Comparison of ENCODE assay signal across 8 mouse cellular contexts in the genomic region with DNA sequence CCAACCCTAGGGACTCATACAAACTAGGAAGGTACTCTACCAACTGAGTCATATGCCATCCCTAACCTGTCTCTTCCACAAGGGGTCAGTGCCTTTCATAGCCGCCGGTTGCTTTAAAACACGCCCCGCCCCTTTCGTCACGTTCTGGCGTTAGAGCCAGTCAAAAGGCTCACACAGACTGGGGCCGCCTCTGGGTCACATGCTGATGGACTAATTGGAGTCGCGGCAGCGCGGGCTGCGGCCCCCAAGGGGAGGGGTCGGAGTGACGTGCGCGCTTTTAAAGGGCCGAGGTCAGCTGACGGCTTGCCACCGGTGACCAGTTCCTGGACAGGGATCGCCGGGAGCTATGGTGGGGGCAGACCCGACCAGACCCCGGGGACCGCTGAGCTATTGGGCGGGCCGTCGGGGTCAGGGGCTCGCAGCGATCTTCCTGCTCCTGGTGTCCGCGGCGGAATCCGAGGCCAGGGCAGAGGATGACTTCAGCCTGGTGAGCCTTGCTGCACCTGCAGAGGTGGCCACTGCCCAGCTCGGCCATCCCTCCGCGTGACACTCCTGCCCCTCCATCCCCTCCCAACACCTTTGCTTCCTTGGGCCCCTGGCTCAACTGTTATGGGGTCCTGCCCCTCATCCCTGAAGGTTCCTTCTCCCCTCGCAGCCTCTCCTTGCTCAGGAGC. TPM values are rescaled to one million over a fixed set of nuclear protein-coding genes. Genes with fewer than 3 reads are reported as not detected.
DNase-seq lines count a peak whose midpoint lies in the region; ATAC-seq and TF ChIP-seq lines count a peak whose summit lies in the region.

A gene (plus strand): TSS at position 193 of the 674 bp plus-strand sequence.

- 1% methylated on average over 38 of the region's 38 CpGs for WGBS in heart, embryonic 11.5 days (ENCODE audit: insufficient replicate concordance)
- under 1% methylated on average over 38 of the region's 38 CpGs for WGBS in kidney, embryonic 16.5 days
- WGBS in liver, adult 2 months: under 1% methylated on average over 38 of the region's 38 CpGs

- no peaks in the 10 kb centered on the region for H3K79me2 ChIP-seq in C2C12 (ENCODE audit: control insufficient read depth, insufficient read depth)
- peaks cover 7% of the 10 kb centered on the region; the same call in 1 of the 2 replicates for H3K79me2 ChIP-seq in liver, adult 2 months (ENCODE audit: control insufficient read depth, insufficient read depth, low read length)
- no peaks in the 10 kb centered on the region for H3K79me2 ChIP-seq in myocyte (ENCODE audit: control insufficient read depth, insufficient read depth)

- H3K27ac ChIP-seq in heart, embryonic 11.5 days (ENCODE audit: low read depth, low read length): no peak within 1 kb of the TSS
- peak within 1 kb of the TSS; percentile 57 for H3K27ac ChIP-seq in kidney, embryonic 16.5 days (ENCODE audit: low read length)
- peak within 1 kb of the TSS; percentile 53 for H3K27ac ChIP-seq in liver, adult 2 months (replicated peaks; ENCODE audit: insufficient read depth, low read depth, low read length)

- H3K4me3 ChIP-seq in C2C12 (ENCODE audit: insufficient read depth, poor library complexity, severe bottlenecking): peak within 1 kb of the TSS; percentile 55
- peak within 1 kb of the TSS; percentile 68 for H3K4me3 ChIP-seq in erythroblast, embryonic 14.5 days (replicated peaks)
- H3K4me3 ChIP-seq in heart, embryonic 11.5 days (ENCODE audit: low read depth, low read length): peak within 1 kb of the TSS; percentile 68
- H3K4me3 ChIP-seq in kidney, embryonic 16.5 days (ENCODE audit: low read length): peak within 1 kb of the TSS; percentile 76
- H3K4me3 ChIP-seq in liver, adult 2 months (ENCODE audit: insufficient read depth, low read depth, low read length): peak within 1 kb of the TSS; percentile 78
- peak within 1 kb of the TSS; percentile 59 for H3K4me3 ChIP-seq in myocyte

- H3K9me3 ChIP-seq in erythroblast, embryonic 14.5 days (ENCODE audit: control insufficient read depth, low read length): no peaks in the 10 kb centered on the region
- H3K9me3 ChIP-seq in heart, embryonic 11.5 days (replicated peaks; ENCODE audit: control insufficient read depth, low read length): no peaks in the 10 kb centered on the region
- H3K9me3 ChIP-seq in kidney, embryonic 16.5 days (ENCODE audit: low read length): no peaks in the 10 kb centered on the region

- H3ac ChIP-seq in C2C12 (ENCODE audit: control insufficient read depth, insufficient read length, low read depth) (peak within 1 kb of the TSS; percentile 64), myocyte (ENCODE audit: control insufficient read depth, insufficient read length) (peak within 1 kb of the TSS; percentile 44)

- DNase-seq in brain, embryonic 14.5 days (ENCODE audit: low read depth): peak; percentile 99
- peak; percentile 90 for DNase-seq in liver, adult 2 months (ENCODE audit: extremely low read depth, low read depth, low spot score)
- peak; percentile 98 for DNase-seq in splenic B cell, adult 2 months (ENCODE audit: low read depth, low spot score)

- TF ChIP-seq CTCF in C2C12 (IDR thresholded peaks at IDR 0.05; ENCODE audit: control insufficient read depth, insufficient read depth, insufficient read length): peak; percentile 25
- peak; percentile 70 for TF ChIP-seq CTCF in brain, embryonic 14.5 days (IDR thresholded peaks at IDR 0.05; ENCODE audit: borderline replicate concordance, extremely low read depth, insufficient read depth, insufficient read length)
- TF ChIP-seq CTCF in liver, adult 2 months (IDR thresholded peaks at IDR 0.05; ENCODE audit: low read depth, low read length): peak; percentile 73

- H3K36me3 ChIP-seq in C2C12 (ENCODE audit: control insufficient read depth, insufficient read depth): no peaks in the 10 kb centered on the region
- peaks cover 5% of the 10 kb centered on the region for H3K36me3 ChIP-seq in erythroblast, embryonic 14.5 days (ENCODE audit: control insufficient read depth)
- H3K36me3 ChIP-seq in heart, embryonic 11.5 days (ENCODE audit: control insufficient read depth, insufficient read depth, low read length): 0 out of 2 replicates have a peak, but pooled peaks cover 4% of the 10 kb centered on the region
- no peaks in the 10 kb centered on the region for H3K36me3 ChIP-seq in kidney, embryonic 16.5 days (ENCODE audit: insufficient read depth, low read length)
- H3K36me3 ChIP-seq in liver, adult 2 months (ENCODE audit: control insufficient read depth, insufficient read depth, low read length): no peaks in the 10 kb centered on the region; the same call in 1 of the 2 replicates
- peaks cover 4% of the 10 kb centered on the region for H3K36me3 ChIP-seq in myocyte (ENCODE audit: control insufficient read depth, insufficient read depth)
- peaks cover 13% of the 10 kb centered on the region for H3K36me3 ChIP-seq in splenic B cell, adult 2 months (ENCODE audit: control insufficient read depth, insufficient read depth, low read length, poor library complexity, severe bottlenecking)

- peak; percentile 92 for ATAC-seq in heart, embryonic 11.5 days (replicated peaks; ENCODE audit: insufficient number of reproducible peaks, low FRiP score, low TSS enrichment)
- ATAC-seq in kidney, embryonic 16.5 days (ENCODE audit: low FRiP score, low TSS enrichment): peak; percentile 98

- peaks cover 18% of the 10 kb centered on the region for H3K4me1 ChIP-seq in erythroblast, embryonic 14.5 days (ENCODE audit: control insufficient read depth)
- H3K4me1 ChIP-seq in heart, embryonic 11.5 days (ENCODE audit: control insufficient read depth, insufficient read depth, low read length): peaks cover 7% of the 10 kb centered on the region; the same call in 1 of the 2 replicates
- H3K4me1 ChIP-seq in kidney, embryonic 16.5 days (ENCODE audit: insufficient read depth, low read length): peaks cover 14% of the 10 kb centered on the region
- peaks cover 16% of the 10 kb centered on the region for H3K4me1 ChIP-seq in liver, adult 2 months (ENCODE audit: control insufficient read depth, insufficient read depth, low read length)

- H3K9ac ChIP-seq in heart, embryonic 11.5 days (ENCODE audit: low read depth, low read length): peak within 1 kb of the TSS; percentile 80
- peak within 1 kb of the TSS; percentile 83 for H3K9ac ChIP-seq in kidney, embryonic 16.5 days (replicated peaks; ENCODE audit: low read length)
- H3K9ac ChIP-seq in liver, adult 2 months (ENCODE audit: low read depth, low read length): peak within 1 kb of the TSS; percentile 83

- peak; percentile 27; the same call in 1 of the 2 replicates for TF ChIP-seq POLR2A in brain, embryonic 14.5 days (IDR thresholded peaks at IDR 0.05; ENCODE audit: borderline replicate concordance, extremely low read depth, insufficient read depth, insufficient read length, poor library complexity, severe bottlenecking)
- TF ChIP-seq POLR2A in liver, adult 2 months (IDR thresholded peaks at IDR 0.05; ENCODE audit: extremely low read depth, insufficient read depth, low read length): peak; percentile 93
- TF ChIP-seq POLR2A in myocyte (IDR thresholded peaks at IDR 0.05; ENCODE audit: insufficient read length, low read depth): peak; percentile 89

- no peaks in the 10 kb centered on the region for H3K79me3 ChIP-seq in C2C12 (ENCODE audit: low read depth)

- H3K27me3 ChIP-seq in C2C12 (ENCODE audit: control insufficient read depth, insufficient read depth, insufficient read length) (no peaks in the 10 kb centered on the region), myocyte (ENCODE audit: control insufficient read depth, insufficient read depth, insufficient read length) (no peaks in the 10 kb centered on the region)
- H3K27me3 ChIP-seq in erythroblast, embryonic 14.5 days (ENCODE audit: control insufficient read depth): no peaks in the 10 kb centered on the region
- no peaks in the 10 kb centered on the region for H3K27me3 ChIP-seq in heart, embryonic 11.5 days (ENCODE audit: control insufficient read depth, insufficient read depth, low read length)
- H3K27me3 ChIP-seq in kidney, embryonic 16.5 days (ENCODE audit: insufficient read depth, low read length): no peaks in the 10 kb centered on the region
- no peaks in the 10 kb centered on the region for H3K27me3 ChIP-seq in liver, adult 2 months (ENCODE audit: control insufficient read depth, insufficient read depth, low read length)
- no peaks in the 10 kb centered on the region for H3K27me3 ChIP-seq in splenic B cell, adult 2 months (ENCODE audit: control insufficient read depth, insufficient read depth, low read length, poor library complexity, severe bottlenecking)

- H3K4me2 ChIP-seq in heart, embryonic 11.5 days: peak within 1 kb of the TSS; percentile 97
- H3K4me2 ChIP-seq in kidney, embryonic 16.5 days (replicated peaks; ENCODE audit: low read depth, low read length): peak within 1 kb of the TSS; percentile 74
- peak within 1 kb of the TSS; percentile 99 for H3K4me2 ChIP-seq in myocyte (ENCODE audit: low read depth)

TF ChIP-seq in C2C12, 6 proteins besides CTCF, POLR2A, EP300 and RAD21:
- TF ChIP-seq USF1 (IDR thresholded peaks at IDR 0.05; ENCODE audit: low read depth) (peak; percentile 92), FOSL1 (IDR thresholded peaks at IDR 0.05; ENCODE audit: insufficient read depth, low read length, poor library complexity, severe bottlenecking) (no peak), MAX (IDR thresholded peaks at IDR 0.05) (no peak), CEBPB (IDR thresholded peaks at IDR 0.05; ENCODE audit: low read depth) (no peak), MYOD1 (IDR thresholded peaks at IDR 0.05; ENCODE audit: control insufficient read depth, insufficient read length, low read depth) (no peak), MYOG (IDR thresholded peaks at IDR 0.05; ENCODE audit: control insufficient read depth, extremely low read depth, insufficient read length) (no peak)

TF ChIP-seq in myocyte, 11 proteins besides CTCF, POLR2A, EP300 and RAD21 (continues in another document):
- TF ChIP-seq MAX (IDR thresholded peaks at IDR 0.05; ENCODE audit: low read depth): no peak
- no peak for TF ChIP-seq CEBPB (IDR thresholded peaks at IDR 0.05; ENCODE audit: insufficient read depth, poor library complexity, severe bottlenecking)
- peak in 1 of 3 experiments; percentile 14 for TF ChIP-seq MYOD1 (IDR thresholded peaks at IDR 0.05; ENCODE audit: control insufficient read depth in 1 of 3, insufficient read length in 2 of 3, low read depth in 2 of 3)
- TF ChIP-seq TCF3 (IDR thresholded peaks at IDR 0.05; ENCODE audit: insufficient read length, low read depth): no peak
- no peak for TF ChIP-seq REST (IDR thresholded peaks at IDR 0.05; ENCODE audit: insufficient read depth, insufficient read length)
- TF ChIP-seq E2F4 (IDR thresholded peaks at IDR 0.05; ENCODE audit: insufficient read depth): peak; percentile 56

RNA-seq across cellular contexts. Expression of the gene that starts here (rescaled TPM):
- 11.7 TPM for polyA plus RNA-seq in C2C12 (2012; fragmentation: generic; extraction: Trizol)
- 28.0 and 29.6 TPM in 2 replicates for polyA plus RNA-seq in brain, embryonic 14.5 days (2012; rRNA removed)
- polyA plus RNA-seq in erythroblast, embryonic 14.5 days (2012): 0.31 and 0.38 TPM in 2 replicates
- 16.0 and 16.6 TPM in 2 replicates for polyA plus RNA-seq in heart, embryonic 11.5 days (2014; fragmentation: Nextera tagmentation; extraction: Ambion mirVana)
- 50.0 and 54.1 TPM in 2 replicates for polyA plus RNA-seq in kidney, embryonic 16.5 days (2015; fragmentation: Nextera tagmentation; extraction: Ambion mirVana)
- 27.6 and 36.8 TPM in 2 replicates for total RNA-seq in liver, adult 2 months (2014; rRNA removed)
- polyA plus RNA-seq in liver, adult 2 months (2012; rRNA removed): 52.5 and 62.5 TPM in 2 replicates
- 30.1 TPM for polyA plus RNA-seq in myocyte (2012; fragmentation: generic; extraction: Trizol)

Comparison
In these comparisons a context has a peak if more than half of its experiments do, and no peak if none do; other contexts are left out.
1. POLR2A ChIP-seq: peak in every context shown above with its lines; median percentile 93 in liver, adult 2 months; 89 in myocyte; 27 in brain, embryonic 14.5 days.